Mouse (Mus musculus): ENCODE results near the gene Sectm1a.

GRCm38 (mm10) chr11:121082857-121083500 lies 2.0 kb upstream of the Sectm1a start:
- TF ChIP-seq POLR2A (IDR thresholded peaks at IDR 0.05; ENCODE audit: control insufficient read depth, low read depth, low read length) (no peak), CTCF (IDR thresholded peaks at IDR 0.05; ENCODE audit: control insufficient read depth, insufficient read depth, insufficient replicate concordance, low read depth, low read length) (no peak)
